Mouse (Mus musculus): ENCODE results near the gene Rps13. TPM values are rescaled to one million over a fixed set of nuclear protein-coding genes. Genes with fewer than 3 reads are reported as not detected.
"Not testable (repeated sequence)": the region's sequence is repeated elsewhere in the genome, so short reads cannot be mapped to it uniquely, and the experiment has no call there.

Gene Rps13
- 691 and 697 TPM in 2 replicates for polyA plus RNA-seq (2014; fragmentation: Nextera tagmentation; extraction: Ambion mirVana)

DNA sequence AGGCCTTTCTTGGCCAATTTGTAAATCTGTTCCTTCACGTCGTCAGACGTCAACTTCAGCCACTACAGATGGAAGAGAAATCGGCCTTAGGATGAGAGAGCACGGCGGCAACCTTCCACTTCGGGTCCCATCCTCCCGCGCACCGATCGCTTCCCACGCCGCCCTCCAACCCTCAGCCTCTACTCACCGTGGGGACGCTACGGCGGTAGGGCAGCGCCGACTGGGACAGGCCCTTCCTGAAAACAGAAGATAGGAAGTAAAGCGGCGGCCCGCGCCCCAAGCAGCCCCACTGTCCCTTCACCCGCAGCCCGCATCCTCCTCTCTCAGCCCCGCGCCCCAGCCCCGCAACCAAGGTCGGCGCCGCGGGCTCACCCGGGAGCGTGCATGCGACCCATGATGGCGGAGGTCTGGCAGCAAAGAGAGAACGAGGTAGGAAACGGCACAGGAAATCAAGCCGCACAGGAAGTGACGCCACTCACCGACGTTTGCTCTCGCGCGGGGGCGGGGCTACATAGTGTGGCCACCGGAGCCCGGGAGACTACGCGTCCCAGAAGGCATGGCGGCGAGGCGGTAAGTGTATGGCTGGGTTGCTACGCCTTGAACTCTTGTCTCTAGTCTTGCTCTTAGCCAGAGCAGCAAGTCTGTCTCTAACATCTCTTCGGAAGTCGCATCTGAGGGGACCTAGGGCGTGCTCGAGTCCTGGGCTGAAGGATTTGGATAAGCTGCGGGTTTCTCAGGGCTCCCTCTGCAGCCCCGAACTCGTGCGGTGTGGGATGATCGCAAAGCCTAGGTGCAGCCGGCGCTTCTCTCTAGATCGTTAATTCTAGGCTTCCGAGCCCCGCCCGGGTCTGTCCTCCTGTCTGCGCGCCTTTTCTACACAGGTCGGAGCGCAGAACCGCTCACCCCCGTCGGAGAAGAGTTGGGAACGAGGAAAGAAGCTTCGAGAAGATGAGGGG is at the start of gene Rps13:
Gene Rps13 (minus strand): TSS at position 483 of the 956 bp plus-strand sequence.
- under 1% methylated on average over 77 of the region's 78 CpGs for WGBS
- Histone ChIP-seq H3K4me2 (ENCODE audit: low read depth, low read length, severe bottlenecking) (peak within 1 kb of the TSS; percentile 88), H3K27me3 (ENCODE audit: control insufficient read depth, insufficient read depth, low read length) (no peaks in the 10 kb centered on the region), H3K36me3 (ENCODE audit: control insufficient read depth, insufficient read depth, low read length) (peaks cover 4% of the 10 kb centered on the region), H3K27ac (ENCODE audit: low read depth, low read length) (peak within 1 kb of the TSS; percentile 46), H3K9me3 (ENCODE audit: control insufficient read depth, low read length) (no peaks in the 10 kb centered on the region), H3K4me1 (replicated peaks; ENCODE audit: control insufficient read depth, insufficient read depth, low read length) (peaks cover 5% of the 10 kb centered on the region; the same call in 1 of the 2 replicates), H3K9ac (ENCODE audit: low read length) (peak within 1 kb of the TSS; percentile 89), H3K4me3 (ENCODE audit: low read depth, low read length) (peak within 1 kb of the TSS; percentile 90)
- ATAC-seq (replicated peaks; ENCODE audit: low FRiP score) (peak; percentile 99), DNase-seq (ENCODE audit: low spot score) (peak; percentile 98)

DNA sequence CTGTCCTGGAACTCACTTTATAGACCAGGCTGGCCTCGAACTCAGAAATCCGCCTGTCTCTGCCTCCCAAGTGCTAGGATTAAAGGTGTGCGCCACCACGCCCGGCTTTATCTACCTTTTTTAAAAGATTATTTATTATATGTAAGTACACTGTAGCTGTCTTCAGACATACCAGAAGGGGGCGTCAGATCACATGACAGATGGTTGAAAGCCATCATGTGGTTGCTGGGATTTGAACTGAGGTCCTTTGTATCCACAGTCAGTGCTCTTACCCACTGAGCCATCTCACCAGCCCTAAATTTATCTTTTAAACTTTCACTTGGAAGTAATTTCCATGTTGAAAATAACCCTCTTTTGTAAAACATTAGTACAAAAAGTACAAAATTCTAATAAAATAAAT is 45.2 kb upstream of the Rps13 start:
- H3K9me3 ChIP-seq (ENCODE audit: control insufficient read depth, low read length); H3K4me2 ChIP-seq (ENCODE audit: low read depth, low read length, severe bottlenecking); H3K9ac ChIP-seq (ENCODE audit: low read length); ATAC-seq (replicated peaks; ENCODE audit: low FRiP score); DNase-seq (ENCODE audit: low spot score); H3K4me1 ChIP-seq (replicated peaks; ENCODE audit: control insufficient read depth, insufficient read depth, low read length); H3K27me3 ChIP-seq (ENCODE audit: control insufficient read depth, insufficient read depth, low read length); H3K27ac ChIP-seq (ENCODE audit: low read depth, low read length); H3K36me3 ChIP-seq (ENCODE audit: control insufficient read depth, insufficient read depth, low read length); H3K4me3 ChIP-seq (ENCODE audit: low read depth, low read length): not testable (repeated sequence)
- WGBS, result 89% methylated on average over 6 of the region's 6 CpGs

DNA sequence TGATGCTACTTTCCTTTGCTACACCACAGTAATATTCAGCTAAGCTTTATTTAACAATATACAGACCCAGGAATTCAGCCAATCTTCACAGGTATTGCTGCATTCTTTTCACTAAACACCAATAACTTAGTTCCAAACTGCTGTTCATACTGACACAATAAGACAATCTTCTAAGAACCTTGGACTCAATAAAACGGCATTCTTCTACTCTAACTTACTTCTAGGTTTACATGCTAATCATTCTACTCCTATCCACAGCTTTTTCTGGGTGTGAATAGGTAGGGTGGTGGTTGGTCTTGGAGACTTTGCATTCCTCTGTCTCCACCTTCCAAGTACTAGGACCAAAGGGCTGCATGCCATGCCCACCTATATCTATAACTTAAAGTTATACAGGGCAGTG is 40.3 kb upstream of the Rps13 start:
- Histone ChIP-seq H3K4me3 (ENCODE audit: low read depth, low read length) (no peak overlapping the region), H3K36me3 (ENCODE audit: control insufficient read depth, insufficient read depth, low read length) (no peaks in the 10 kb centered on the region), H3K27me3 (ENCODE audit: control insufficient read depth, insufficient read depth, low read length) (no peaks in the 10 kb centered on the region), H3K4me1 (replicated peaks; ENCODE audit: control insufficient read depth, insufficient read depth, low read length) (no peaks in the 10 kb centered on the region), H3K4me2 (ENCODE audit: low read depth, low read length, severe bottlenecking) (no peak overlapping the region), H3K9ac (ENCODE audit: low read length) (no peak overlapping the region), H3K9me3 (ENCODE audit: control insufficient read depth, low read length) (no peaks in the 10 kb centered on the region), H3K27ac (ENCODE audit: low read depth, low read length) (no peak overlapping the region)
- no peak for ATAC-seq (replicated peaks; ENCODE audit: low FRiP score)
- no peak for DNase-seq (ENCODE audit: low spot score)
- WGBS, result 87% methylated on average over 1 of the region's 1 CpGs

DNA sequence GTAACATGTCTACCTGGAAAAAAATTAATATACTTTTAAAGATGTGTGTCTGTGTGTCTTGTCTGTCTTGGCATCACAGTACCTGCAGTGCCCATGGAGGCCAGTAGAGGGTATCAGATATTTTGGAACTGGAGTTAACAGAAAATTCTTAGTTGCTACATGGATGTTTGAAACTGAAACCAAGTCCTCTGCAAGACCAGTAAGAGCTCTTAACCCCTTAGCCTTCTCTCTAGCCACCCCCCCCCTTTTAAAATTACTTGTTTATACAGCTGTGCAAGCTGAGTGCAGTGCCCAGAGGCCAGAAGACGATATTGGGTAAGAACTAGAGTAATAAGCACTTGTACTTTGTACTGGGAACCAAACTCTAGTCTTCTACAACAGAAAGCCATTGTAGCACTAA is 2.2 kb upstream of the Rps13 start:
- Histone ChIP-seq H3K27me3 (ENCODE audit: control insufficient read depth, insufficient read depth, low read length) (no peaks in the 10 kb centered on the region), H3K4me2 (ENCODE audit: low read depth, low read length, severe bottlenecking) (no peak overlapping the region), H3K4me1 (replicated peaks; ENCODE audit: control insufficient read depth, insufficient read depth, low read length) (peaks cover 5% of the 10 kb centered on the region; the same call in 1 of the 2 replicates), H3K9ac (ENCODE audit: low read length) (no peak overlapping the region), H3K36me3 (ENCODE audit: control insufficient read depth, insufficient read depth, low read length) (peaks cover 5% of the 10 kb centered on the region), H3K27ac (ENCODE audit: low read depth, low read length) (no peak overlapping the region), H3K9me3 (ENCODE audit: control insufficient read depth, low read length) (no peaks in the 10 kb centered on the region), H3K4me3 (ENCODE audit: low read depth, low read length) (no peak overlapping the region)
- ATAC-seq (replicated peaks; ENCODE audit: low FRiP score), result no peak
- peak; percentile 62 for DNase-seq (ENCODE audit: low spot score)
- 78% methylated on average over 1 of the region's 1 CpGs for WGBS

DNA sequence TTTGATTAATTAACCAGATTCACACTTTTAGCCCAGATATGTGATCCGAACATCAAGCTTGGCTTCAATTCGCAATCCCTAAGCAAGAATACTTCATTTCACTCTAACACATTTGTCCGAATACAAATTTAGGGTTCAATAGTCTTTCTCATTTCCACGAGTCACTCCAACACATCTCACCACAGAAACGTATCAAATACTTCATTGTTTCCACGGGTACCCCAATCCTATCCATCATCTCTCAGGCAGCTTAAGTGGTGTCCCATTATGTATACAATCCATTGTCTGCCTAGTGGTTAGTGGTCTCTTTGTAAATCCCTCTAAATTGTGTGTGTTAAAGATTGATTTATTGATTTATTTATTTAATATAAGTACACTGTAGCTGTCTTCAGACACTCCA is 1.1 kb upstream of the Rps13 start:
- H3K4me1 ChIP-seq (replicated peaks; ENCODE audit: control insufficient read depth, insufficient read depth, low read length), result peaks cover 5% of the 10 kb centered on the region; the same call in 1 of the 2 replicates
- H3K27ac ChIP-seq (ENCODE audit: low read depth, low read length), result no peak overlapping the region
- no peak for ATAC-seq (replicated peaks; ENCODE audit: low FRiP score)
- H3K9me3 ChIP-seq (ENCODE audit: control insufficient read depth, low read length), result no peaks in the 10 kb centered on the region
- peaks cover 4% of the 10 kb centered on the region for H3K36me3 ChIP-seq (ENCODE audit: control insufficient read depth, insufficient read depth, low read length)
- 86% methylated on average over 6 of the region's 6 CpGs for WGBS
- DNase-seq (ENCODE audit: low spot score), result no peak
- H3K9ac ChIP-seq (ENCODE audit: low read length), result no peak overlapping the region
- H3K4me3 ChIP-seq (ENCODE audit: low read depth, low read length), result no peak overlapping the region
- no peaks in the 10 kb centered on the region for H3K27me3 ChIP-seq (ENCODE audit: control insufficient read depth, insufficient read depth, low read length)
- no peak overlapping the region for H3K4me2 ChIP-seq (ENCODE audit: low read depth, low read length, severe bottlenecking)

DNA sequence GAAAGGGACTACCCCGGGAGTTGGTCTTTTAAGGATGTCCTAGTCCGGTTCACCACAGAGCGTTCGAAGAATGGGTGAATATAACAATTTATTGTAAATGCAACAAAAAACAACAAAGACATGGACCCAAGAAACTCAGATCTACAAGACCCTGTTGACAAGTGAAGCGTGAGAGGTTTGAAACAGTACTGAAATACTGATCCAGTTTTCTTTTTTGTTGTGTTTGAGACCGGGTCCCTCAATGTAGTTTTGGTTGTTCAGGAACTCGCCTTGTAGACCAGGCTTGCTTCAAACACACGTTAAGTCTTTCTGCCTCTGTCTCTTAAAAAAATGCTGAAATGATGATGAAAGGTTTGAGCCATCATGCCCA is 659 bp upstream of the Rps13 start:
- Histone ChIP-seq H3K4me2 (ENCODE audit: low read depth, low read length, severe bottlenecking) (peak overlapping the region; percentile 84), H3K27ac (ENCODE audit: low read depth, low read length) (peak overlapping the region; percentile 46; the same call in 1 of the 2 replicates)
- WGBS, result 32% methylated on average over 8 of the region's 8 CpGs

DNA sequence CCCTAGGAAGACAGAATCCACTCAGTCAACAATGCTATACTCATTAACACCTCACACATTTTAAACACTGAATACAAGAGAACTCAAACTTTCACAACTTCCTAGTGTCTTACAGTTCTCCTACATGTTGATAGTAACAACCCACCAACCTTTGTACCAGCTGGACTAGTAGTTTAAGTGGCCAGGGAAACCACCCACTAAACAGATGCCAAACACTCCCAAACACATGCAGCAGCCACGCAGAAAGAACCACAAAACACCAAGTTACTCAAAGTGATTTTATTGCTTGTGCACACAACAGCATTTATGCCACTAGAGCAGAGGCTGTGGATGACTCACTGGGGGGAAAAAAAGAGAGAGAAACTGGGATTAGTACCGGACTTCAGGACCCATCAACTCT is 2.7 kb downstream of the Rps13 start:
- Histone ChIP-seq H3K4me3 (ENCODE audit: low read depth, low read length) (no peak overlapping the region), H3K36me3 (ENCODE audit: control insufficient read depth, insufficient read depth, low read length) (peaks cover 4% of the 10 kb centered on the region), H3K27me3 (ENCODE audit: control insufficient read depth, insufficient read depth, low read length) (no peaks in the 10 kb centered on the region), H3K9me3 (ENCODE audit: control insufficient read depth, low read length) (no peaks in the 10 kb centered on the region), H3K4me1 (replicated peaks; ENCODE audit: control insufficient read depth, insufficient read depth, low read length) (peaks cover 5% of the 10 kb centered on the region; the same call in 1 of the 2 replicates), H3K9ac (ENCODE audit: low read length) (no peak overlapping the region), H3K27ac (ENCODE audit: low read depth, low read length) (no peak overlapping the region), H3K4me2 (ENCODE audit: low read depth, low read length, severe bottlenecking) (no peak overlapping the region)
- ATAC-seq (replicated peaks; ENCODE audit: low FRiP score) (no peak), DNase-seq (ENCODE audit: low spot score) (no peak)
- WGBS, result 94% methylated on average over 2 of the region's 2 CpGs

More for the DNA sequence above, 659 bp upstream of the Rps13 start:
- peaks cover 4% of the 10 kb centered on the region for H3K36me3 ChIP-seq (ENCODE audit: control insufficient read depth, insufficient read depth, low read length)
- peak overlapping the region; percentile 90 for H3K4me3 ChIP-seq (ENCODE audit: low read depth, low read length)
- peaks cover 5% of the 10 kb centered on the region; the same call in 1 of the 2 replicates for H3K4me1 ChIP-seq (replicated peaks; ENCODE audit: control insufficient read depth, insufficient read depth, low read length)
- H3K9ac ChIP-seq (ENCODE audit: low read length), result peak overlapping the region; percentile 89
- DNase-seq (ENCODE audit: low spot score) (no peak), ATAC-seq (replicated peaks; ENCODE audit: low FRiP score) (no peak)
- no peaks in the 10 kb centered on the region for H3K27me3 ChIP-seq (ENCODE audit: control insufficient read depth, insufficient read depth, low read length)
- no peaks in the 10 kb centered on the region for H3K9me3 ChIP-seq (ENCODE audit: control insufficient read depth, low read length)

DNA sequence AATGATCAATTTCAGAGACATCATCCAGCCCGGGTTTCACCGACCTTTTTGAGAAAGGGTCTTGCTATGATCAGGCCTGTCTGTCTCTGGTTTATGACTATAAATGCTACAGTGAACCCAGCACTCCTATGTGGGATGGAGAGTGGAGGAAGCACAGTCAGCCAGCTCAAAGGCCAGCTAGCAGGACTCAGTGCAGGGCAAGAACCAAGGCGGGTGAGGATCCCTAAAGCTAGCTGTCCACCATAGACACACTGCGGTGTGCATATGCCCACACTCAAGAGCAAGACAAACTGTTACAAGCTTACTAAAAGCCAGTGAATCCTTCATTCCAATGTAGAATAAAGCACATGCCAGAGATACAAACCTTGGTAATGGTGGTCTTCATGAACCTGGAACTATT is 4.1 kb downstream of the Rps13 start:
- no peaks in the 10 kb centered on the region for H3K27me3 ChIP-seq (ENCODE audit: control insufficient read depth, insufficient read depth, low read length)
- WGBS, result 92% methylated on average over 4 of the region's 4 CpGs
- no peak overlapping the region for H3K27ac ChIP-seq (ENCODE audit: low read depth, low read length)
- no peak for ATAC-seq (replicated peaks; ENCODE audit: low FRiP score)
- no peak overlapping the region for H3K4me3 ChIP-seq (ENCODE audit: low read depth, low read length)
- H3K36me3 ChIP-seq (ENCODE audit: control insufficient read depth, insufficient read depth, low read length), result peaks cover 4% of the 10 kb centered on the region
- H3K9ac ChIP-seq (ENCODE audit: low read length), result no peak overlapping the region
- DNase-seq (ENCODE audit: low spot score), result no peak
- H3K4me1 ChIP-seq (replicated peaks; ENCODE audit: control insufficient read depth, insufficient read depth, low read length), result peaks cover 5% of the 10 kb centered on the region; the same call in 1 of the 2 replicates
- no peak overlapping the region for H3K4me2 ChIP-seq (ENCODE audit: low read depth, low read length, severe bottlenecking)
- no peaks in the 10 kb centered on the region for H3K9me3 ChIP-seq (ENCODE audit: control insufficient read depth, low read length)

Measured in forebrain, embryonic 11.5 days (tissue).